Mouse (Mus musculus): ENCODE data around the gene Cln3.

Cln3 gene

DNA sequence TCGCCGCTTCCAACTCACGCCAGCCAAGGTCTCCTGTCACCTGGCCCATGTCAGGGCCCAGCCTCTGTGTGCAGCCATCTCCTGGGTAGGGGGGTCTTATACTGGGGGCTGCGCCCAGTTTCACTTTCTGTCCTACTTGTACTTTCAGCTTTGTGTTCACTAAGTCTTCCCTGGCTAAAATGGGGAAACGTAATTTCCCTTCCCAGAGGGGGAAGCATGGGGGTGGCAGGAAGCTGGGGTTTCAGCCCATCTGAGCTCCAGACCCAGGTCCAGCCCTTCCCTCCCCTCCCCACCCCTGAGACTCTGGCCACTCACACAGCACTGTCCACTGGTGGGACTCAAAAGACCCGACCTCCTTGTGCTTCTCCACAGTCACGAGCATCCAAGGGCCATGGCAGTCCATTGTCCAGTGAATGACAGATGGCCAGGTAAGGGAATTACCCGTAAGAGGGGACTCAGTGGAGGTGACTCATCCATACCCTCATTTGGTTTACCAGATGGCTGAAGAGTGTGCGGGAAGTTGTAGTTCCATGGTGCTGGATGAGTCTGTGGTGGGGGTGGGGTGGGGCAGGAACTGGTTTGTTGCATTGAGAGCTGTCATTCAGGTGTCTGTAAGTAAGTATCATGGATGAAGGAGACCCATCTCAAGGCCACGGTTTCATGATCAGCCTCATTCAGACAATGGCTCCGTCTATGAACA, 9.4 kb upstream of the Cln3 start, which contains the start of gene Il27:
Gene Il27 (minus strand): TSS at position 80 of the 700 bp plus-strand sequence.
- no peak for DNase-seq

DNA sequence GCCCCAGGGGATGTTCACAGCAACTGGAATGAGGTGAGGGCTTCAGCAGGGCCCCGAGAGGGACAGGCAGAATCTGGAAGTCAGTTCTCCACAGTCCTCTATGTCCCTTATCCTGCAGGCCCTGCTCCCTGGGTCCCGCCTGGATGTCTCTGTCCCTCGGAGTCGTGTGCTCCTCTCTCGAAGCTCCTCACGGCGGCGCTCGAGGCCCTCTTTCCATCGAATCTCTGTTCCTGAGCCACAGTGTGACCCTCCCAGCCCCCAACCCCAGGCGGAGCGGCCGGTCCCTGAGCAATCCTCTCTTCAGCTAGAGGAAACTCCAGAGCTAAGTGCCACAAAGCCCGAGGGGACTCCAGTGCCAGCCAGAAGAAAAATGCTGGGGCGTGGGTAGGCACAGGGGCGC, 2.2 kb upstream of the Cln3 start:
- DNase-seq, result peak; percentile 37

DNA sequence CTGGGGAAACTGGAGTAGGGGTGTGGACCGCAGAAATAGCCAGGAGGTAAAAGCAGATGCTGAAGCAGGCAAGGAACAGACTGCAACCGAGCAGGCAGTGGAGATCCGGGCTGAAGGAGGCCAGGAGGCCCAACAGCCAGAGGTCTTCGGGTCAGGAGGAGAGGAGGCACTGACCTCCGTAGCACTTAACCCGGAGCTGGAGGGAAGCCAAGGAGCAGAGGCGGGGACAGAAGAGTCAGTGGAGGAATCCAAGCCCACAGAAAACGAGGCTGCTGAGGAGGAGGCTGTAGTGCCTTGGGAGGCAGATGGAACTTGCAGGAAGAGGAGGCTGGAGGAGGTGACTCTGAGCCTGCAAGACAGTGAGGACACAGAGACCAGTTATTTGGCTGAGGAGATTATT, 1.2 kb upstream of the Cln3 start:
- no peak for DNase-seq

DNA sequence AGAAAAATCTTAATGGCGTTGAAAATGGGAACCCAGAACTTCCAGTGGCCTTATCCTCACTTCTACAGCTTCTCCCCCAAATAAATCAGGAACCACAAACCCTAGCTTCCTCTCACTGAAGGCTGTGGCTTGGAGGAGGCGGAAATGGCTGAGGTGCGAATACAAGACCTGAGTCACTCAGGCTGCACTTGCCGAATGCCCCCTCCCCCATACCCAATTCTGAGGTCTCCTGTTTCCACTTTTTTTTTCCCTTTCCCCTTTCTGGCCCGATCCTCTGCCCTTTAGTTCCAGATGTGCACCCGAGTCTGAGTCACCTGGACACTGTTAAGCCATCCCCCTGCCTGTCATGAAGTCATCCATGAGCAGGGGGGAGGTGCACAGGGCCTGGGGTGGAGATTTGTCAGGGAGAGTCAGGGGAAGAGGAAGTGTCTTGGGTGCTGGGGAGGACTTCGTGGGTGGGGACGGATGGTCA, 1.1 kb downstream of the Cln3 start, which contains the start of gene Apobr:
Gene Apobr (plus strand): TSS at position 437 of the 472 bp plus-strand sequence.
- DNase-seq, result peak; percentile 35

DNA sequence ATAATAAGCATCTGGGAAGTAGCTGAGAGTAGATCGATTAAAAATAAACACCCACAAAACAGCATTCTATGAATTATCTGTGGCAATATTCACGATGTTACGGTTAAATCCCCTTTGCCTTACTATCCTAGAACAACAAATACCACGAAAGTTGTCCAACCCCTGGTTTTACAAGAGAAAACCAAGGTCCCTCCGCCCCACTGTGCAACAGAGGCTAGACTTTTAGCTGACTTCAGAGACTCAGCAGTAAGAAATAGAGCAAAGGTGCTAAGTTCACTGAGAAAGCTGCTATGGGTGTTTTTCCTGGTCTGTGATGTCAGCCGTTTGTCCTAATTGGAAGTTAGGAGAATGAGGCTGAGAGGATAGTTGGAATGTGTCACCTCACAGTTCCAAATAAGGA, 1.9 kb downstream of the Cln3 start:
- no peak for DNase-seq

DNA sequence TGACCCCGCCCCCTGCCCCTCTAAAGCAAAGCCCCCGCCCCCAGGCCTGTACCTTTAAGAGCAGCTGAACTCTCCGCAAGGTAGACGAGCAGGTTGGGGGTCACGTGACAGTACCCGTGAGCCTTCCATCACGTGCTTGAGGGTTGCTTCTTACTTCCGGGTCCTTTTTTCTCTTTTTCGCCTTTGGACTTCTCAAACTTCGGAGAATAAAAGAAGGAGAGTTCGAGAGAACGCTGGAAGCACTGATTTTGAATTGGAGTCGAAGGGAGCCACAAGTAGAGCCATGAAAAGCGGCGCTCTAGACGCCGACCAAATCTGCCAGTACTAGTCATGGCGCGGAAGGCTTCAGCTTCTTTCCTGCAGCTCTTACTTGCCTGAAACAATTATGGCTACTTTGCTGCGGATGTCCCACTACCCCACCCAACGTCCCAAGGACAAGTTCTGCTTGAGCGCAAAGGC, 2.3 kb downstream of the Cln3 start:
- DNase-seq, result peak; percentile 92

DNA sequence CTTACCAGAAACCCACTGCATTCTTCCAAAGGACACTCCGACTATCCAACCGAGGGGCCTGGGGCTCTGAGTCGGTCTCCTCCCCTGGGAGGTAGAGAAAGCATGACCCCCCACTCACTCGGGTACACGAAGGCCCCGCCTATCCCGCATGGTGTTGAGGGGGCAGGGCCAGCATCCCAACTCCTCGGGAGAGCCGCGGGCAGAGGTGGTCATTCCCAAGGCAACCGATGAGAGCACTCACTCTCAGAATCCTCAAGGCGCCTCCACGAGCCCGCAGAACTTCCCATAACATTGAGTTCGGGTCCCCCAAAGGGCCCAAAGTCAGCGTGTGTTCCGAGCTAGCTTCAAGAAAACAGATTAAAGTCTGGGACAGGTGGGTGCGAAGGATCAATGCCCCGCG, 2.9 kb downstream of the Cln3 start:
- DNase-seq, result peak; percentile 39

DNA sequence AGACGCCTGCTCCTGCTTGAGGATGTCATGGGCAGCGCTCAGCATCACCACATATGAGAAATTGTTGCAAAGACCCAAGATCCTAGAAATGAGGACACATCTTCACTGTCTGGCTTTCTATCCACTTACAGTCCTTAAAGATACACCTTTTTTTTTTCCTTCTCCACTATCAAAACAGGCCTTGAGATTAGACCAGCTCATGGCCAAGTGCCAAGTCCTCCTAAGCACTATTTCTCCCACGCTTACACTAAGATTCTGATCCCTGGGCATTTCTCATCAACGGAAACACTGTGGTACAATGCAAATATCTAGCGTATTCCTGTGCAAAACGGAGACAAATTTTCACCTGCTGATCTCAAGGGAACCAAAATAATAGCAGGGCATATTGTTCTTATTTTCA, 4.0 kb downstream of the Cln3 start:
- DNase-seq, result no peak

DNA sequence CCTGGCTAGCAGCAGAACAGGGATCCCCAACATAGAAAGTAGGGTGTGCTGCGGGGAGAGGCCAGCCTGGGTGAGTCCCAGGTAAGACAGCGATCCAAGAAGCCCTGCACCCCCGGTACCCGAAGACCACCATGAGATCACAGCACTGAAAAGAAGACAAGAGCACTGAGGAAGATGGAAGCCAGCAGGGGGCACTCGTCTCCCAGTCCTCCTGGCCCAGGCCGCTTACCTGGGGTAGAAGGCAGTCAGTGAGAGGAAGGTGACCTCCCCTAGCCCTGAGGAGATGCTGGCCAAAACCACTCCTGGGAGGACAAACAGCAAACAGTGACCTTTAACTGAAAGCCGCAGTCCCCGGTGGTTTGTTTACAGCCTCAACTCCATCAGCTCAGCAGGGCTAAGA, 6.4 kb downstream of the Cln3 start:
- DNase-seq, result no peak

DNA sequence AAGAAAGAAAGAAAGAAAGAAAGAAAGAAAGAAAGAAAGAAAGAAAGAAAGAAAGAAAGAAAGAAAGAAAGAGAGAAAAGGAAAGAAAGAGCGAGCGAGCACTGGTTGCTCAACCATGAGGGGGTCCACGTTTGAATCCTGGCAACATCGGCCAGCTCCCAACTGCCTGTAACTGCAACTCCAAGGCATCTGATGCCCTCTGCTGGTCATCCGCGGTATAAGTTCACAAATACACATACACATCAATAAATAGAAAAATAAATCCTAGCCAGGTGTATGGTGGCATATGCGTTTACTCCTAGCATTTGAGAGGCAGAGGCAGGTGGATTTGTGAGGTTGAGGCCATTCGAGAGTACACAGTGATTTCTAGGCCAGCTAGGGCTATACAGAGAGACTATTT, 8.7 kb downstream of the Cln3 start:
- DNase-seq, result no peak

DNA sequence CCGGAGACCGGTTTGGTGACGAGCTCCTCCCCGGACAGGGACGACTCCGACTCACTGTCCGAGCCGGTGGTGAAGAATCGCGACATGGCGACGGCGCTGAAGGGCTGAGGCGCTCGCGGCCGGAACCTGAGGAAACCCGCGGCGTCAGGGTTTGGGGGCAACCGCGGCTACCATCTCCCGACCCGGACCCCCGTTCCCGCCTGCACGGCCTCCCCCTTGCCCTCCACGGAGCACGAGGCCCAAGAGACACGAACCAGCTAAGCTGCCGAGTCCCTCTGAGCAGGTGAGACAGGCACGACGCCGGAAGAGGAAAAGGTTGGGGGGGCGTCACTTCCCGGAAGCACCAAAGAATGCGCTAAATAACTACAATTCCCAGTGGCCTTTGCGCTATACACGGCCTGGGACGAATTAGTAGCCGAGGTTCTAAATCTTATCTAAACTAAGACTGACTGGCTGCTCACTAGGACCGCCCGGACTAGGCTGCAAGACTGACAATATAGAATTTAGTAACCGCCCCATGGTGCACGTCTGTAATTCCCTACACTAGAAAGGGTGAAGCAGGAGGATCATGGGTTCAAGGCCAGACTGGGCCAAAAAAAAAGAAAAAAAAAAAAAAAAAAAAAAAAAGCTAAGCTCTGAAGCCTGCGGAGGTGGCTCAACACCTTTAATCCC, 19.4 kb downstream of the Cln3 start, which contains the start of gene Eif3c:
Gene Eif3c (minus strand): TSS at position 318 of the 672 bp plus-strand sequence.
- DNase-seq, result peak; percentile 89

DNA sequence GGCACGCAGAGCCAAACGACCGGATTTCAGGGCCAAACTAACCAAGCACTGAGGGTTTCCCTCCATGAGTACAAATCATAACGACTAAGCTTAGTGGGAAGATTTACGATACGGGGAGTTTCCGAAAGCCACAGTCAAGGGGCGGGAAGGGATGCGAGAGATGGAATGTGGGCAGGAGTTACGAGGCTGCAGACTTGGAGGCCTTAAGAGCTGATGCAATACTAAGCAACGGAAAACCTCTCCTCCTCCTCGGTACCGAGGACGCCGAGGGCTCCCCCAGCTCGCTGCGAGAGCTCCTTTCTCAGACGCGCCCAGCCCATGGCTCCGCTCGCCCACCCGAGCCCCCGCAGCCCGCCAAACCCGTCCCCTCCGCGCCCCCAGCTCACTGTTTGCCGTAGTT, 19.9 kb downstream of the Cln3 start:
- DNase-seq, result no peak

DNA sequence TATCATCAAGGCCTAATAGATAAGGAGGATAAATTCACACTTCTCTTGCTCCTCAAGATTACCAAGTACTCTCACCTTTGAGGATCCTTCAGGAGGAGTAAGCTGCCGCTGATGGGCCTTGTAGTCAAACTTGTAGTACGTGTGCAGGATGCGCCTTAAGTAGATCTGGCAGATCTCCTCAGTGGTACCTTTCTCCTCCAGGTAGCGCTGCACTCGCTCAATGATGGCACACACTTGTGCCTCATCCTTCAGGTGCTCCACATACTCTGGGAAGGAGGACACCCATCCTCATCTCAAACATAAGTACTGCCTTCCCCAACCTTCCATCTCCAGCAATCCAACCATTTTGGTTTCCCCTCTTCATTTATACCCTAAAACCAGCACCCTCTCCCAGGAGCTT, 29.0 kb downstream of the Cln3 start:
- DNase-seq, result no peak

DNA sequence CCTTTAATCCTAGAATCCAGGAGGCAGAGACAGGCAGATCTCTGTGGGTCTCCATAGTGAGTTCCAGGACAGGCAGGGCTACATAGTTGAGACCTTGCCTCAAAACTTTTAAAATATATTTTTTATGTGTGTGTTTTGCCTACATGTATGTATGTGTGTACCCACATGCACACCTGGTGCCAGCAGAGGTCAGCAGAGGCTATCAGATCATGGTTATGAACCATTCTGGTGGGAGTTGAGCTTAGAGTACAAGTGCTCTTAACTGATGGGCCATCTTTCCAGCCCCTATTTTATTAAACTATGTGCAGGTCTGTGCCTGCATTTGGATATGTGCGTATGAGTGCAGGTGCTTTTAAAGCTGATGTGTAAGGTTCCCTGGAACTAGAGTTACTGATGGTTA, 30.8 kb downstream of the Cln3 start:
- DNase-seq, result no peak

DNA sequence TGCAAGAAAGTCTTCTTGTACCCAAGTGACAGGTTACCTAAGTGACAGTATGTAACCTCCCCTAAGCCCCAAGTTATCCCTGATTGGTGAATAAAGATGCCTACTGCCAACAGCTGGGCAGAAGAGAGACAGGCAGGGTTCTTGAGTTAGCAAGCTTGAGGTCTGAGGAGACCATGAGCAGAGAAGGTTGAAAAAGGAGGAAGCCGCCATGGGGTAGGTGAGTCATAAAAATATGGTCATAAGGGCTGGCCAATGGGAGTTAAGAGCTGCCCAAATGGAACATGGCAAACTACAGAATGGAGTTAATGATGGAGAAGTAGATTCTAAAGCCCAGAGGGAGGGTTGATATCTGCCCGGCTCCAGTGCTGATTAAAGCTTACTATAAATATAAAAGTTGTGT, 40.0 kb downstream of the Cln3 start:
- DNase-seq, result no peak

DNA sequence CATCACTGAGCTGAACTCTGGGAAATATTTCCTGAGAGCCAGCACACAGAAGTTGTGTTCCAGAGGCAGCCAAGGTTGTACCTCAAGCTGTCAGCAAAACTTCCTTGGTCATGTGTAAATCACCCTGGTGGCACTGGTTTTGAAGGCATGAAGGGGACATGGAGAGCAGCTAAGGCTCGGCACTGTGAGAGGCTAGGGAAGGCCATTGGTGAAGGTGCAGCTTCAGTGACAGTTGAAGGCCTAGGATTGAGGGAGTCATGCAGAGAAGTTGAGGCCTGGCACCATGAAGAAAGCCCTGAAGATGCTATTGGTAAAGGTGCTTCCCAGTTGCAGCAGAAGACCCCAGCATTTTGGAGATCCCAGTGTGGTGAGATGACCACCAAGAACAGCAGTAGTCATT, 44.0 kb downstream of the Cln3 start:
- DNase-seq, result no peak

DNA sequence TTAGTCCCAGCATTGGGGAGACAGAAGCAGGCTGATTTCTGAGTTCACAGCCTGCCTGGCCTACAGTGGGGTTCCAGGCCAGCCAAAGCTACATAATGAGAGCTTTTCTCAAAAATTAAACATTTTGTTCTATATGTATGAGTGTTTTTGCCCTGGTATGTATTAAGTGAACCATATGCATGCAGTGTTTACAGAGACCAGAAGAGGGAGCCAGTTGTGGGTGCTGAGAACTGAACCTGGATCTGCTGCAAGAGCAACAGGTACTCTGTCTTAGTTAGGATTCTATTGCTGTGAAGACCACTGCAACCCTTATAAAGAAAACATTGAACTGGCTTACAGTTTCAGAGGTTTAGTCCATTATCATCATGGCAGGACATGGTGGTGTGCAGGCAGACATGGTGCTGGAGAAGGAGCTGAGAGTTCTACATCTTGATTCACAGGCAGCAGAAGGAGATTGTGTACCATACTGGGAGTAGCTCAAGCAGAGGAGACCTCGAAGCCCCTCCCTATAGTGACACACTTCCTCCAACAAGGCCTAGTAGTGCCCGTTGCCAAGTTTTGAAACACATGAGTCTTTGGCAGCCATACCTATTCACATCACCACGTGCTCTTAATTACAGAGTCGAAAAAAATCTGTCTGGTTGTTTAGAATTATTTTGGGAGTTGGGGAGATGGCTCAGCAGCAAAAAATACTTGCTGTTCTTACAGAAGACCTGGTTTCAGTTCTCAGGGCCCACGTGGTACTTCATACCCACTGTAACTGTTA, 47.6 kb downstream of the Cln3 start:
- DNase-seq, result peak; percentile 59

DNA sequence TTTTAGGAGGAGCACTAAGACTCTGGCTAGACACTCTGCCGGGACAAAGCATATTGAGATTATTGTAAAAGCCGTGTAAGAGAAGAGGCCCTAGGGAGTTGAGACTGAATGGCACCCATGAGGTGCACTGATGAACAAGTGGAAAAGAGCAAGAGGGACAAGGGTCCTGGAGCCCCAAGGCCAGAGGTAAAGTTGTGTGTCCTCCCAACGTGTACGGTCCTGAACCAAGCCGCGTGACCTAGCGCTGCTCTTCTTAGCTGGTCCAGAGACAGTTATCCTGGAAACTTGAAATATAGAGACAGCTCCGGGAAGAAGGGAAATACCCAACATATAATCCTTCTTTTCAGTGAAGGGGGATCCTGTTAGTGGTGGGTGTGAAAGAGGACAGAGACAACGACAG, 49.2 kb downstream of the Cln3 start:
- no peak for DNase-seq

DNA sequence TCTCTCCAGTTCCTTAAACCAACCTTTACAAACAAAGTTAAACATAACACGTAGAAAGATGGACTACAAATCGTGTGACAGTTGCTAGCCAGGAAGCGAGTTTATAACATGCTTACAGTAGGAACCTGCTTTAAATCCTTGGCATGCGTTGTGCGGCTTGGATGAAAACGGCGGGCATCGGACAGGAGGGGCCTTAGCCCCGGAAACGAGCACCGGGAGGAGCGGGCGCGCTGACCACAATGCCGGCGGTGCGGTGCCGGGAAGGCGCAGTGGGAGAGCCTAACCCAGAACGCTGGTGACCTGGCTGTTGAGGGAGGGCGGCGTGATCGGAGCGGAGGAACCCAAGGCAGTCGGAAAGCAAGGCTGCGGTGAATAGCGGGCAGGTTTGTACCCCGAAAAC, 49.9 kb downstream of the Cln3 start:
- DNase-seq, result no peak

DNA sequence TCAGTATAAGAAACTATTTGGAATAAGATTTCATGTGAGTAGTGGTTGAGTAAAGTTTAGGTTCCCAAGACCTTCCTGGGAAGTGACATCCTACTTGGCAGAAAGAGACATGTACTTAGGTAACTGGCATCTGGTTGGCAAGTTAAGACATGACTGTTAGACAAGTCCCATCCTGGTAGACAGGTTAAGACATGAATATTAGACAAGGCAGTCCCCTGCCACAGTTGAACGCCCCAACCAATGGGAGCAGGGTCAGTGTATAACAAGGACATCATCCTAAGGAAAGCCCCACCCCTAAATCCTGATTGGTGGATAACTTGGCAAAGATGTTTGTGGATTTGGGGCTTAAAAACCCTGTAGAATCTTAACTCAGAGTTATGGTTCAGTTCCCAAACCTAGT, 52.2 kb downstream of the Cln3 start:
- DNase-seq, result no peak

DNA sequence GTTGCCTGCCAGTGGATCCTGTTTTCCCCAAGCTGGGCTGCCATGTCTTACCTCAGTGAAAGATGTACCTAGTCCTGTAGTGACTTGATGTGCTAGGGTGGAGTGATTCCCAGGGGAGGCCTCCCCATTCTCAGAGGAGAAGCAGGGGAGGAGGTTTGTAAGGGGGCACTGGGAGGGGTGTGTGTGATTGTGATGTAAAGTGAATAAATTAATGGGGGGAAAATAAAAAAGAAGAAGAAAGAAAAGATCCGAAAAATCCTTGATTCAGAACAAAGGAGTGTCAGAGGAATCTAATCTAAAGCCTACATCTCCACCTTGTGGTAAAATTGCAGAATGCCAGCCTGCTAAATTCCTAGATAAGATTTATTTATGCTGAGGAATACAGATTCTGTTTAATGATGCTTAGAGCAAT, 57.4 kb downstream of the Cln3 start:
- DNase-seq, result no peak

DNA sequence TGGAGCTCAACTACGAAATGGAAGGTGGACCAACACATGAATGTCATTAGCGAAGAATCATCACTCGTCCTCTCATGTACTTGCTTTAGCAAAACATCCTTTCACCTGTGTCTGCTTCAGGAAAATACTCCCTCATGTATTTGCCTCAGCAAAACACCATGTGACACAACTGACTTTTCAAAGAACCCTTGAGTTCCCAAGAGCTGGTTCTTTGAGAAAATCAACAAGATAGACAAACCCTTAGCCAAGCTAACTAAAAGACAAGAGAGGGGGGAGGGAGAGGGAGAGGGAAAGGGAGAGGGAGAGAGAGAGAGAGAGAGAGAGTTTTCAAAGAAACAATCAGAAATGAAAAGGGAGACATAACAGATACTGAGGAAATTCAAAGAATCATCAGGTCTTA, 62.3 kb downstream of the Cln3 start:
- DNase-seq, result no peak
